Mouse (Mus musculus) left cerebral cortex, adult 9 months (tissue): ENCODE measurements around the gene Wars2.

Source experiments
- DNase-seq, 2 experiments: peaks; one replicate each; pipeline ENCODE4 v3.0.0; 2022; ENCODE audit warnings: low spot score in 2 of 2

Wars2 gene

DNA sequence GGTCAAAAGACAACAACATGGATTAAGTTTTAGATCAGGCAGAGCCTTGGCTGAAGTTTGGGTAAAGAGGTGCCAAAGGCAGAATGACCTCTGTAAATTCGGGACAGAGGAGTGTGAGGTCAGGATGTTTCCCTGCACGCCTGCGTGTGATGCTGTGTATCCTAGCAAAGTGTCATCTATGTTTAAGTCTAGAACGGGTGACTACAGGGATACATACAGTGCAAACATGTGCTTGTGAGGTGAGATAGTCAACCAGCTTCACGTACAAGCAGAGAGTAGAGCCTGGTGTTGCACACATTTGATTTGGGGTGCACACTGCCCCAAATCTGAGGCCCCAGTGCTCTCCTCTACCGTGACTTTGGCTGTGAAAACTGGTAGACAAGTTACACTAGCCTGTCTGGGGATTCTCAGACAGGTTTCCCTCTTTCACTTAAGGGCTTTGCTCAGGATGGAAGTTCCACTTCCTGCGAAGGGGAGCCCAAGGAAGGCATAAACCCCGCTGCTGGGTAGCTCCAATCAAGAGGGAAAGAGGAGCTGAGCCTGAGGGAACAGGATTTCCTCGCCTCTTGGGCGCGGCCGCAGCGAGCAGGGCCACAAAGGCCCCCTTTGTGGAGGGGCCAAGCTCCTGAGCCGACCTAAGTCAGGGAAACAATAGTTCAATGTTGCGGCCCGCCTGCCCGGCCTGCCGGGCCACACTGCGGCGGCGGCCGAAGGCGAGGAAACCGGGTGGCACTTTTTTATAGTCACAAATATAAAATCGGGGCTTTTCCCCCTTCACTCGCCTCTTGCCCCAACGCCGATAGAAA is 107.3 kb downstream of the Wars2 start:
- no peak for DNase-seq

- DNase-seq = no peak
These were observed 108.1 kb downstream of the Wars2 start for GRCm38 (mm10) chr3:99248831-99249550.

GRCm38 (mm10) chr3:99249551-99249870 is 108.6 kb downstream of the Wars2 start:
- no peak for DNase-seq

- DNase-seq = no peak
These were observed 109.0 kb downstream of the Wars2 start for GRCm38 (mm10) chr3:99249906-99250305.

- no peak for DNase-seq
These were observed 110.7 kb downstream of the Wars2 start for GRCm38 (mm10) chr3:99251271-99252165.

DNA sequence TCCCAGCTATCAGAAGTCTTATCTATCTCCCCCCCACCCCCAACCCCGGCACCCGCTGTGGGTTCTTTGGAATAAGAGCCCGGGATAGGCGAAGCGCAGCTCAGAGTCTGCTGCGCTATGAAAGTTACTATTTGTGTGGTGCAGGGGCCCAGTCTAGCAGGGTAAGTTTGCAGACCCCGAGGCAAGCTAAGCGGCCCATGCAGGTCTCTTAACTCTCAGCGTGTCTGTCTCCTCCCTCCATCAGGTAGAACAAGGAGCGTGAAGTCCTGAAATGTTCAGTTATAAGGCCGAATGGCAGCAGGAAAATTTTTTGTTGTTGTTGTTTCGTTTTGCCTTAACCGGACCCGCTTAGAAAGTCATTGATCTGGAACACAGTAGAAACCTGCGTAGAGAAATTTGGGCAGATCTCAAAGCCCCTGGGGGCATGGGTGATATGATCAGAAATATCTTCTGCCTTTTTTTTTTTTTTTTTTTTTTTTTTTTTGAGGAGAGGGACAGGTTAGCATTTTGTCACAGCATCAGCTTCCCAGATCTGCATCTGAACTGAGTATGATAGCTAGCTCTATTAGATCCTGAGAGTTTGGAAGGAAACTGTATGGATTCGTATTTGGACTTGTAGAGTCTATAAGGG is 111.7 kb downstream of the Wars2 start:
- DNase-seq = no peak

DNA sequence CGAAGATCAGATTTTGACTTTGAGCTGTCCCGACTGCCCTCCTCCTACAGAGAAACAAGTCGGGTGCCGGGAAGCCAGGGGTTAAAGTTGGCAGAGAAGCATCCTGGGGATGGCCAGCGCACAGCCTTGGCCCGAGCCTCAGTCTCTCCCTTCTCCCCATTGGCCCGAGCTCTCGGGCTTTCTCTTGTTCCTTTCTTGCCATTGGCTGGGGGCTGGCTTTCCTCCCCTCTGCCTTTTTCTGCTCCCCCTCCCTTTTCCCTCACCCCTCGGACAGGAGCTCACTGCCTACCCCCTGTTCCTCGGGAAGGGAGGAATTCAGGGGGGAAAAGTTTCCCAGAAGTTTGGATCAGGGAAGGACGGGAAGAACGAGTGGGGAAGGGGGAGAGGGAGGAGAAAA is 112.2 kb downstream of the Wars2 start:
- DNase-seq = no peak

- no peak for DNase-seq
These were observed 112.9 kb downstream of the Wars2 start for GRCm38 (mm10) chr3:99253497-99254451.

DNA sequence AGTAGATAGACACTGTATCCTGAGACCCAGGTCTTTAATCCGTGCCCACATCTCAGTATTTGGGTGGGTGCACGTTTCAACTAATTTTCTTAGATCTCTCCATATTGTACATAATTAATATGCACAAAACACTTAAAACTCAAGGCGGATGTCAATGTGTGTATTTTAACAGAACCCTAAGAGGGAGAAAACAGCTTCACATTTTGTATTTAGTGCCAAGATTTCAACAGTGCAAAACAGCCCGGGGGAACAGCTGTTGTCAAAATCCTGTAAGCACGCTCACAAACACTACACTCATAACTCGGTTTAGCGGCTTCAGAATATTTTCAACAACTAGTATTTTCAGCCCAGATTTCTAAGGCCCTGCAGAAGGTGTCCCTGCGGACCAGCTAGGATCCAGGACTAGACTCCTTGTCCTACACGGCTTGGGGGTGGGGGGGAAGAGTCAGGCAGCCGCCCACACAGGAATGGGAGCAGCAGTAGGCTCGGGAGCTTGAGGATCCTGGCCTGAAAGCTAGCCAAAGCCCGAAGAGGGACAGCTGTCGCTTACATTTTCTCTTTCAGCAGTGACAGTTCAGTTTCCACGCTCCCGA is 113.8 kb downstream of the Wars2 start:
- no peak for DNase-seq

GRCm38 (mm10) chr3:99255411-99256365 is 114.8 kb downstream of the Wars2 start:
- no peak for DNase-seq

DNA sequence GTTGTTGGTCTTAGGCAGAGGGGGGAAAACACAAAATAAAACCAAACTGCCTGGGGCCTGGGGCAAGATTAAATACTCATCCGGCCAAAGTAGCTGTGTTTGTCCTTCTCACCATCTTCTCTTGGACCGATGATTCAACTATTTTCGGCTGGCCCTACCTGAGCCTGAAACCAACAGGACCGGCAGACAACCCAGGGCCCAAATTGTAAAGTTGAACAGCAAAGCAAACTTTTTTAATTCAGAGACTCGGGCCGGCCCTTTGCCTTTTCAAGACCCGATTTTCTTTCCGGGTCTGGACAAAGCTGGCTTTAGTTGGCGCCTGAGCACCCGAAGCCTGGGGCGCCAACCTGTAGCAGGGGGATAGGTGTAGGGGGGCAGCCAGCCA is 115.5 kb downstream of the Wars2 start:
- no peak for DNase-seq

DNA sequence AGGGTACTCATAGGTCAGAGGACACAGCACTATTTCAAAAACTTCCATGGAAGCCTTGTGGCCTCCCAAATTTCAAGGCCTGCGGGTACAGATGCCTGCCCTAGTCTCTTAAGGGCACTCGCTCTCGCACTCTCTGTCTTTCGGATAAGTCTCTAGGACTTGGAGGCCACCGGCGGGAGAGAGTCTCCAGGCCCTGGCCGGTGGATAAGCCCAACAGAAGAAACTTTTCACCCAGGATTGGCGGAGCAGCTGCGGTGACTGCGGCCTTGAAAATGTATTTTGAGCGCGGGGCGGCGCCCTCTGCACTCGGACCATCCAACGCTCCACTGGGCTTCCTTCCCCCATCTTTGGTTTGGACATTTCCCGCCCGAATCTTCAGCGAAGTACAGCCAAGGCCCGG is 115.9 kb downstream of the Wars2 start:
- DNase-seq = no peak

DNA sequence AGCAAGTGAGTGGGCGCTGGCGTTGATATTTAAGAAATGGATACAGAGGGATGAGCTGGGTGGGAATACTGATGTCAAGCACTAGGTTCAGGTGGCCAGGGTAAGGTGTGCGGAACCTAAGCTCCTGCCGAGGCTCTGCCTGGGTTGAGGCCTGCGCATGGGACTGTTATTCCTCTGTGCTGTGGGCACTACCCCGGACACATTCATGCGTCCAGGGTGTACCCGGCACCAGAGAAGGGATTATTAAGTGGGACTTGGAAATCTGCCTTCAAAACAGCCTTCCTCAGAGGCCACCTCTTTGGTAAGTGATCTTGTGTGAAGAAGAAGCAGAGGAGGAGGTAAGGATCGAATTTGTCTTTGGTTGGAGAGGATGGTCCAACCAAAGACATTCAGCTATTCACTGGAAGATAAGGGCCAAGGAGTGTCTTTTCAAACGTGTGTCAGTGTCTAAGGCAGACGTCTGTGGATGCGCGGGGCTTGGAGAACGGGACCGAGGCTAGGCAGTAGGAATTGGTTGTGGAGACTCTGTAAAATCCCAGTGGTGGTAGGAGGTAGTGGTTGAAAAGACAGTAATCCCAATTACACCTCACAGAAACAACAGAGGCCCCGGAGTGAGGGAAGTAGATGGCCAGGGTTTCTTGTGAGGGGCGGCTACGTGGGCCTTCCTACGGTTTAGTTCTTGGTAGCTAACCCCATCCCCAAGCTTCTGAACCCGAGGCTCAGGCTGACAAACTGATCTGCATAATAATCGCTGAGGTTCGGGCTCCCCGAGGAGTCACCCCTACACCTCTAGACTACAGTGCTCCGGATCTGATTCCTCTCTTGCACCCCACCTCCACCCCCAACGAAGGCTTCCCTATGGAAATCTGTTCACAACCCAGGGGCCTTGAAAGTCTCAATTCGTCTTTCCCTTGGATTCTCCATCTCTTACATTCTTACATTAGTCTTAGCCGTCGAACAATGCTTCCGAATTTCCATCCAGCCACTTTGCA is 117.0 kb downstream of the Wars2 start:
- DNase-seq = no peak

GRCm38 (mm10) chr3:99259741-99260270 is 118.9 kb downstream of the Wars2 start:
- no peak for DNase-seq

DNA sequence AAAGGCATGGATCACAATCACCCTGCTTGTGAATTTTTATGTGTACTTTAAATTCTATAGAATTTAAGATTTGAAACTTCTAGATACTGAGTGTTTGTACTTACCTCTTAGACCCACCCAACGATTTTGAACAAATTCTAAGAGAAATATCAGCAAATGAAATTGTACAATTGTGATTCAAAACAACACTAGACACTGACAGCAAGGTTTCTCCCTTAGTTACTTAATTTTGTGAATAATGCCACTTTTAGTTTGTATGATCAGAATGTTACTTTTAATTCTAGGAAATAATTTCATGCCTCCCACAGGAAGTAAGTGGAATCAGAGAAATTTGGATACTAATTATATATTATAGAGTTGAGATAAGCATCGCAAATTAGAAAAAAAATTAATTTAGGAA is 119.5 kb downstream of the Wars2 start:
- DNase-seq = no peak

DNA sequence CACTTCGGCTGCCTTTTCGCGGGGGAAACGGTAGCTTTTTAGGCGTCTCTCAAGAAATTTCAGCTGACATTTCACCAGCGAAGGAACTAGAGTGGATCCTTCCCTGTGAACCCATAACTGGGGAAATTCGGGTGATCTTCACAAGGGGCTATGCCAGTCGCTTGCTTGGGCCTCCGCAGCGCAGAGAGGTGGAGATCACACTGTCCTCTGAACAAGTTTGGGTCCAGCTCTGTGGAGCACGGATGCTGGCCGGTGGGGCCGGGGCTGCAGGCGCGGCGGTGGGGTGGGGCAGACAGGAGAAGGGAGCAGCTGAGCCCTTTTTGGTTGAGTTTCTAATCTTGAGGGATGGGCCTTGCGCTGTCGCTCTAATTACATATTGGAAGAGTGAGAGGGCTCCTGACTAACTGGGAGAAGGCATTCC is 120.5 kb downstream of the Wars2 start:
- no peak for DNase-seq

DNA sequence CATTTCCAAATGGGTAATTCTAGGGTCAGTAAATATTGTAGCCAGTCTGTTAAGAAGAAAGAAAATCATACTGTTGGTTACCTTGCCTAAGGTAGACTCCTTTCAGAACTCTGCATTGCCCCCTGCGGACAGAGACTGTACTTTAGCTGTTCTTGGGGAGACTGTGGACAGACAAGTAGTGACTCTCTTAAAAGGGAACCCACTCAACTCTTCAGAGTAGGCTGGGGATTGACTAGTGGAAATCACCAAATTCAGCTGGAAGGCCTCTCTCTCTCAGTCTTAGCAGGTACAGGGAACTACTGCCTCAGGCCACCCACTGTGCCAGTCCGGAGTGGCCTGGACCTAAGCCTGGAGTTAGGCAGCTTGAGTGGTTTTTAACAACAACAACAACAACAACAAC is 121.1 kb downstream of the Wars2 start:
- DNase-seq = no peak

- DNase-seq = no peak
These were observed 122.6 kb downstream of the Wars2 start for GRCm38 (mm10) chr3:99263471-99263903.
